Mouse (Mus musculus): ENCODE data around the gene Rilpl1.
"Not testable (repeated sequence)": the region's sequence is repeated elsewhere in the genome, so short reads cannot be mapped to it uniquely, and the experiment has no call there.

The Rilpl1 gene

GRCm38 (mm10) chr5:124530655-124531582 lies at the start of gene Rilpl1:
Gene Rilpl1, minus strand, starts transcription at chr5:124531391.
- peak; percentile 90 for DNase-seq (ENCODE audit: low spot score in 2 of 2)

- DNase-seq (ENCODE audit: low spot score in 2 of 2), result peak; percentile 96
Observed at GRCm38 (mm10) chr5:124578633-124579317, 47.6 kb upstream of the Rilpl1 start, which contains the start of the genes Eif2b1 and Gtf2h3. Gene Eif2b1, minus strand, starts transcription at chr5:124579131. Gene Gtf2h3, plus strand, starts transcription at chr5:124579140.

- DNase-seq (ENCODE audit: low spot score in 2 of 2), result no peak
Observed at GRCm38 (mm10) chr5:124575467-124575866, 44.3 kb upstream of the Rilpl1 start.

- peak; percentile 46 to 61 for DNase-seq (ENCODE audit: low spot score in 2 of 2)
Observed at GRCm38 (mm10) chr5:124571068-124571467, 39.9 kb upstream of the Rilpl1 start.

- peak in 1 of 2 experiments; percentile 26 for DNase-seq (ENCODE audit: low spot score in 2 of 2)
Observed at GRCm38 (mm10) chr5:124555145-124555544, 24.0 kb upstream of the Rilpl1 start.

- peak in 1 of 2 experiments; percentile 16 for DNase-seq (ENCODE audit: low spot score in 2 of 2)
Observed at GRCm38 (mm10) chr5:124553607-124554006, 22.4 kb upstream of the Rilpl1 start.

GRCm38 (mm10) chr5:124552558-124553307 lies 21.5 kb upstream of the Rilpl1 start, which contains the start of gene Ddx55:
Gene Ddx55, plus strand, starts transcription at chr5:124552864.
- peak; percentile 94 to 95 for DNase-seq (ENCODE audit: low spot score in 2 of 2)

- peak in 1 of 2 experiments; percentile 11 for DNase-seq (ENCODE audit: low spot score in 2 of 2)
Observed at GRCm38 (mm10) chr5:124552094-124552472, 20.9 kb upstream of the Rilpl1 start.

GRCm38 (mm10) chr5:124551349-124552093 lies 20.3 kb upstream of the Rilpl1 start:
- DNase-seq (ENCODE audit: low spot score in 2 of 2), result peak in 1 of 2 experiments; percentile 15

- not testable (repeated sequence) for DNase-seq (ENCODE audit: low spot score in 2 of 2)
Observed at GRCm38 (mm10) chr5:124550737-124551136, 19.5 kb upstream of the Rilpl1 start.

GRCm38 (mm10) chr5:124541602-124541973 lies 10.4 kb upstream of the Rilpl1 start:
- DNase-seq (ENCODE audit: low spot score in 2 of 2), result peak in 1 of 2 experiments; percentile 18

- DNase-seq (ENCODE audit: low spot score in 2 of 2), result peak; percentile 71
Observed at GRCm38 (mm10) chr5:124540905-124541601, 9.9 kb upstream of the Rilpl1 start.

- peak; percentile 98 for DNase-seq (ENCODE audit: low spot score in 2 of 2)
Observed at GRCm38 (mm10) chr5:124540383-124540786, 9.2 kb upstream of the Rilpl1 start, which contains the start of gene Tmed2. Gene Tmed2, plus strand, starts transcription at chr5:124540695.

GRCm38 (mm10) chr5:124539905-124540304 lies 8.7 kb upstream of the Rilpl1 start:
- DNase-seq (ENCODE audit: low spot score in 2 of 2), result no peak

GRCm38 (mm10) chr5:124538813-124539792 lies 7.9 kb upstream of the Rilpl1 start:
- DNase-seq (ENCODE audit: low spot score in 2 of 2), result peak; percentile 58 to 71

- DNase-seq (ENCODE audit: low spot score in 2 of 2), result no peak
Observed at GRCm38 (mm10) chr5:124536776-124537175, 5.6 kb upstream of the Rilpl1 start.

GRCm38 (mm10) chr5:124535016-124535415 lies 3.8 kb upstream of the Rilpl1 start:
- no peak for DNase-seq (ENCODE audit: low spot score in 2 of 2)

- no peak for DNase-seq (ENCODE audit: low spot score in 2 of 2)
Observed at GRCm38 (mm10) chr5:124532451-124532850, 1.3 kb upstream of the Rilpl1 start.

- no peak for DNase-seq (ENCODE audit: low spot score in 2 of 2)
Observed at GRCm38 (mm10) chr5:124531583-124531930, 366 bp upstream of the Rilpl1 start.
